Mouse (Mus musculus) cerebellum, adult 8-10 months (tissue): Measurements from ENCODE around the gene Baiap3.

Experiments used
- DNase-seq: peaks from one replicate; pipeline ENCODE4 v3.0.0; 2022

Gene Baiap3

DNA sequence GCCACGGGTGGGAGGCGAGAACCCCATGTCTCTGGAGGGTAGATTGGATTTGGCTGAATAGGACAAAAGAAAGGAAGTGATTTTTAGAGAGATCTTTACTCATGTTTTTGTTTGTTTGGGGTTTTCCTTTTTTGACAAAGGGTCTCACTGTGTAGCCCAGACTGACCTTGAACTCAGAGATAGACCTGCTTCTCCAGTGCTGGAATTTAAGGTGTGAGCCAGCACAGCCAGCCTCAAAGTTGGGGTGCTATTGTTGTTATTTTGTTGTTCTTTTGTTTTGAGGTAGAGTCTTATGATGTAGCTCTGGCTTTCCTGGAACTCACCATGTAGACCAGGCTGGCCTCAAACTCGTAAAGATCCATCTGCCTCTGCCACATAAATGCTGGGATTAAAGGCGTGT is 53.8 kb downstream of the Baiap3 start:
- DNase-seq: no peak
